Mouse (Mus musculus) megakaryocyte, embryonic 14.5 days (primary cell): ENCODE results near the gene Gpr75.

ENCODE experiments used
- FLI1 ChIP-seq: IDR thresholded peaks from 2 replicates; pipeline ENCODE4 v1.6.1; 2012; ENCODE audit warnings: low read length, inconsistent platforms, mixed read lengths
- GATA1 ChIP-seq: IDR thresholded peaks from 3 replicates; pipeline ENCODE4 v1.6.1; 2012; ENCODE audit warnings: mixed read lengths, low read length, inconsistent platforms, borderline replicate concordance

- no peak for TF ChIP-seq GATA1
- no peak for TF ChIP-seq FLI1
Observed at GRCm38 (mm10) chr11:30912311-30912710, 27.2 kb downstream of the Gpr75 start.
